Mouse (Mus musculus): ENCODE data around the gene Gapdh.
"Not testable (repeated sequence)": the region's sequence is repeated elsewhere in the genome, so short reads cannot be mapped to it uniquely, and the experiment has no call there.

The Gapdh gene

DNA sequence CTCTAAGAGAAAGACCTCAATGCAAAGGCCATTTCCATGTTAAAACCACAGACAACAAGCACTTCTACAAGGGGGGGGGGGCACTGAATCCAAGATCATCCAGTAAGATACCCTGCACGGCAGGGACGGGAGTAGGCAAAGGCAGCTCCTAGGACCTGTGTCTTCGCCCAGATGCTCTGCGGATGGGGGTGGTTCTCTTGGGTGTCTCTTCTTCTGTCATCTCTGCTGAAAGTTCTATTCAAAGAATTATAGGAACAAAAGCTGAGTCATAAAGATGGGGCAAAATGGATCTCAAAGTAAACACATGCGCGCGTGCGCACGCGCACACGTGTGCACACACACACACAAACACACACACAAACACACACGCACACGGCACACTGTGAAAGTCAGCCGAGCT is 1.8 kb upstream of the Gapdh start:
- no peak for DNase-seq (ENCODE audit: low read depth, low spot score)

DNA sequence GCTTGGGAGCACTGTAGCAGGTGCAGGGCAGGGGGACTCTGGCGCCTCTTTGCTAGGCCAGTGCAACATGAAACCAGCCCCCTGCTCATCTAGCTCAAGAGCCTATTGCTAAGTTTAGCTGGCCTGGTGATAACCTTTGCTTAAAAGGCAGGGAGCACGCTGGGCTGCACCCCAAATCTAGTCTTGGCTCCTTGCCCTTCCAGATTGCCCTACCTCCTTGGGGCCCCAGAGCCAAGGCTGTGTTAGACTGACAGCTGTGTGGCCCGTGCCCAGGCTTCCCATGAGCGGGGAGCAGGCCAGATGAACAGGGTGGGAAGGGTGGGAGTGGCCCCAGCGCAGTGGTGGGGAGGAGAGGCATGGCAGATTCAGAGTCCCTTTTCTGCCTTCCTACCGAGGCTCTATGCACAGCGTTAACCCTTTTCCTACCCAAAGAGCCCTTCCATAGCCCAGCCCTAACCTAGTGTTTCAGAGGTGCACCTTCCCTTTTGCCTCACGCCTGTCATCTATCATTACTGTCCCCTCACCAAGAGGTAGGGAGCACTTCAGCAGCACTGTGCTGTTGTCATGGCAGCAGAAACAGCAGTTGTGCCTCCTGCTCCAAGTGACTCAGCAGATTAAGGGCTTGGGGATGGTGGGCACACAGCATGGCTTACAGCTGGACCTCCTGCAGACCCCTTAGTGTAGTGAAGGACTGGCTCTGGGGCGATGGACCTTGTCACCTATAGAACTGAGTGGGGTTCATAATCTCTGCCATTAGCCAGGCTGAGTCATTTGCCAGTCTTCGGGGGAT is 789 bp upstream of the Gapdh start:
- peak; percentile 18 for DNase-seq (ENCODE audit: low read depth, low spot score)

DNA sequence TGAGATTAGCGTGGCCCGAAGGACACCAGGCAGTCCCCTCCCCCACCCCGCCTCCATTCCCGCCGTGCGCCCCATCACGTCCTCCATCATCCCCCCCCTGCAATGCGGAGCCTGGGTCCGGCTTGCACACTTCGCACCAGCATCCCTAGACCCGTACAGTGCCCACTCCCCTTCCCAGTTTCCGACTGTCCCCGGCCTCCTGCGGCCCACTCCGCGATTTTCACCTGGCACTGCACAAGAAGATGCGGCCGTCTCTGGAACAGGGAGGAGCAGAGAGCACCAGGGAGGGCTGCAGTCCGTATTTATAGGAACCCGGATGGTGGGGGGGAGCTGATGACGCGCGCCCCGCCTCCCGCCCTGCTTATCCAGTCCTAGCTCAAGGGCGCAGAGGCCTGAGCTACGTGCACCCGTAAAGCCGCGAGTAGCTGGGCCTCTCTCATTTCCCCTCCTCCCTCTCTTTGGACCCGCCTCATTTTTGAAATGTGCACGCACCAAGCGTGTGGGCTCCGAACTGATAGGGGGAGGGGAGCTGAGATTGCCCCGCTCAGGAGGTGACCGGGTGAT is 857 bp downstream of the Gapdh start:
- peak; percentile 96 for DNase-seq (ENCODE audit: low read depth, low spot score)

DNA sequence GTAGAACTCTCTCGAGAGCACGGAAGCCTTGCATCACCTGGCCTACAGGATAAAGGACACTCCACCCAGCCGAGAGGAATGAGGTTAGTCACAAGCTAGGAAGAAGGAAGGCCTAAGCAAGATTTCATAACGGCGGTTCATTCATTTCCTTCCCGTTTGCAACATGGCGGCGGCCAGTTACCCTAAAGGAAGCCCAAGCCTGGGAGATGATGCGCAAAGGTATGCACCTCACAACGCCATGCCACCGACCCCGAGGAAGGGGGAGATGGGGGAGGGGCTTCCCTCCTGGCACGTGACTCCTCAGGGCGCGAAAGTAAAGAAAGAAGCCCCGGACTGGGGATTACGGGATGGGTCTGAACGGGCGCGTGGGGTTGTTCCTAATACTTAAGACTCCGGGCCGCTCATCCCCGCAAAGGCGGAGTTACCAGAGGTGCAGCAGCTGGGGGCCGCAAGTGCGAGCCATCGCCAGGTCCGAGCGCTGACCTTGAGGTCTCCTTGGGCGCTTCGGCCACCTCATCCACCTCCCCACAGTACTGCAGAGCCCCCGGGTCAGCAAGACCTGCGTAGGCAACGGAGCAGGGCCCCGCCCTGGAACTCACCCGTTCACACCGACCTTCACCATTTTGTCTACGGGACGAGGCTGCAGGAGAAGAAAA is 1.5 kb downstream of the Gapdh start:
- DNase-seq (ENCODE audit: low read depth, low spot score), result peak; percentile 88

DNA sequence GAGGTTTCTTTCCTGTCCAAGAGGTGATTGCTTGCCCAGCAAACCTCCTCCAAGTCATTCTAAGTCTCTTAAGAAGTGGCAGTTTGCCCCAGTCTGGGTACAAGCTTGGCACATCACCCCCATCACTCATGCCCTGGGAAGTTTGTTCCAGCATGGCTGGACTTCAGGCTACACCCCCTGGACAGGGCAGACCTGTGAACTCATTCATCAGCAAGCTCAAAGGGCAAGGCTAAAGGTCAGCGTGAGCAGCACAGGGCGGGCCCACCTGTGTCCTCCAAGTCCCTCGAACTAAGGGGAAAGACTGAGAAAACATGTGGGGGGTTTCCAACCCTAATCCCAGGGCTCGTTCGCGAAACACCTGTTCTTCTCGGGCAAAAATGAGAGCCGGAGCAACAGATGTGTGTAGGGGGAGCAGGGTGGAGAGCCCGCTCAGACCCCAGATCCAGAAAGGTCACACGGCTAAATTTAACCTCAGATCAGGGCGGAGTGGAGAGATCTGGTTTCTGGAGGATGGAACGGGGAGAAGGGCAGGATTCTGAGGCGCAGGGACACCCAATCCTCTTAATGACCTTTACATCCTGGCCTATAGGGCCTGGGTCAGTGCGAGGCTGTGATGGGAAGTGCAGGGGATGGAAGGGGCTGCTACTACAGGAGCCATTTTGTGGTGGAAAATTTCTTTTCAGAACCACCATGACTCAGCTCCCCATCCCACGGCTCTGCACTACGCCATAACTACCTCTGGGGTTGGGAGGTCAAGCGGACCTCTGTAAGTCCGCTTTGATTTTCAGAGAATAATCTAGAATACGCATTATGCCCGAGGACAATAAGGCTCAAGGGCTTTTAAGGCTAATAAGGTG is 2.2 kb downstream of the Gapdh start:
- peak; percentile 38 for DNase-seq (ENCODE audit: low read depth, low spot score)

GRCm38 (mm10) chr6:125162615-125163305 is 3.5 kb downstream of the Gapdh start:
- DNase-seq (ENCODE audit: low read depth, low spot score), result not testable (repeated sequence)

- peak; percentile 76 for DNase-seq (ENCODE audit: low read depth, low spot score)
Observed at GRCm38 (mm10) chr6:125161971-125162370, 4.3 kb downstream of the Gapdh start.

GRCm38 (mm10) chr6:125160854-125161760 is 5.2 kb downstream of the Gapdh start:
- peak; percentile 45 for DNase-seq (ENCODE audit: low read depth, low spot score)

- no peak for DNase-seq (ENCODE audit: low read depth, low spot score)
Observed at GRCm38 (mm10) chr6:125160558-125160853, 5.8 kb downstream of the Gapdh start.

GRCm38 (mm10) chr6:125159773-125160557 is 6.3 kb downstream of the Gapdh start:
- DNase-seq (ENCODE audit: low read depth, low spot score), result no peak

DNA sequence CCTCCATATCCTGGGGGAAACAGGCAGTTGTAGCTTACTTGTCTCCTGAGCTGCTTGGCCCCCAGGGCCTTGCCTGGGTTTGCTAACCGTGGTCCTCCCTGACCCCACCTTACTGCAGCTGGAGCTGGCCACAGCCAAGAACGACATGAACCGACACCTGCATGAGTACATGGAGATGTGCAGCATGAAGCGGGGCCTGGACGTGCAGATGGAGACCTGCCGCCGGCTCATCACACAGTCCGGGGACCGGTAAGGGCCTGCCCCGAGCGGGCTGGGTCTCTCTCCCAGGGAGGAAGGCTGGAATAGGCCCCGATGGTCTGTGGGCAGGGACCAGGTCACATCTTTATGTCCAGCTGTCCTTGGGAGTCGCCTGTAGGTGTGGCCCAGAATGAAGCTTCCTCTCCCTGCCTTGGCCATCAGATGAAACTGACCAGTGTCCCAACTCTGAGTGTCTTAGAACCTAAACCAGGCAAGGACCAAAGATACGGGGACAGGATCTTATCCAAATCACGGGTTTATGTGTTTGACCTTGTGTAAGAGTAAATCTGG is 7.2 kb downstream of the Gapdh start:
- DNase-seq (ENCODE audit: low read depth, low spot score), result no peak

GRCm38 (mm10) chr6:125156903-125157614 is 9.2 kb downstream of the Gapdh start:
- no peak for DNase-seq (ENCODE audit: low read depth, low spot score)

DNA sequence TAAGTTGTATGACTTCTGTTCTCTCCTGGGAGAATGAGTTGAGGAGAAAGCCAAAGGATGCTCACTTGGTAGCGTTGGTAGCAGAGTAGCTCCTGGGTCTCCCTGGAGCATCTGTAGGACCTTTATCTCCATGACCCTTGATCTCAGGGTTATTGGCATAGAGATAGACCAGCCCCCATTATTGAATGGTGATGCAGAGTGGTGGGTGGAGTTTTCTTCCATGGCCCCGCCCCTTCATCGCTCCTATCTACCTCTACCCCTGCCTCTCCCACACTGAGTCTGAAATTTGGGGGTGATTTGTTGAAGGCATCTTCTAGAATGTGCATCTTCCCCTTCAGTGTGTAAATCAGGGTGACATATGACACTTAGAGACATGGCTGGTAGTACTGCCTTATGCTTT is 9.8 kb downstream of the Gapdh start:
- DNase-seq (ENCODE audit: low read depth, low spot score), result no peak

DNA sequence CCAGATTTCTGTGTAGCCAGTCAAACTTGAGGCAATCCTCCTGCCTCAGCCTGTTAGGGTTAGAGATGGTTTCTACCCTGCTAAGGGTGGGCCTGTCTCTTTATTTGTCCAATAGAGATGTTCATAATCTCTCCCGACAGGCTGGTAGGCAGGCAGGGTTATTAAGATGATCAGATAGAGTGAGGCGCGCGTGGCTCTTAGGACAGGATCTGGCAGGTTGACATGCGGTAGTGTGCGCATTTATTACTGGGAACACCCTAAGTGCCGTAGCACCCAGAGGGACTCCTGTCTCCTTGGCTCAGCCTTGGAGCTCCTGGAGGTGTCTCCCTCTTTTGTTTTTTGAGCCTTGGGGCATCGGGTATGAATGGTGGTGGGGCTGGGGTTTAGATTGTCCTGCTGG is 11.0 kb downstream of the Gapdh start:
- no peak for DNase-seq (ENCODE audit: low read depth, low spot score)

DNA sequence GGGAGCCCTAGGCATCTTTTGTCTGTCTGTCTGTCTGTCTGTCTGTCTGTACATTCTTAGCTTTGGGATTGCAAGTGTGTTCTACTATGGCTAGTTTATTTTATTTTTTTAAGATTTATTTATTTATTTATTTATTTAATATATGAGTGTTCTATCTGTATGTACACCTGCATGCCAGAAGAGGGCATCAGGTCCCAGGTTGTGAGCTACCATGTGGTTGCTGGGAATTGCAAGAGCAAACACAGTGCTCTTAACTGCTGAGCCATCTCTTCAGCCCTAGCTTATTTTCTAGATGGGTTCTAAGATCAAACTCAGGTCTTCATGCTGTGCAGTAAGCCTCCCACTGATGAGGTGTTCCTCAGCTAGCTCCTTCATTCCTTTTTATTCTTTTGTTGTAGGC is 11.7 kb downstream of the Gapdh start:
- DNase-seq (ENCODE audit: low read depth, low spot score), result peak; percentile 32

GRCm38 (mm10) chr6:125153682-125154081 is 12.6 kb downstream of the Gapdh start:
- DNase-seq (ENCODE audit: low read depth, low spot score), result no peak

DNA sequence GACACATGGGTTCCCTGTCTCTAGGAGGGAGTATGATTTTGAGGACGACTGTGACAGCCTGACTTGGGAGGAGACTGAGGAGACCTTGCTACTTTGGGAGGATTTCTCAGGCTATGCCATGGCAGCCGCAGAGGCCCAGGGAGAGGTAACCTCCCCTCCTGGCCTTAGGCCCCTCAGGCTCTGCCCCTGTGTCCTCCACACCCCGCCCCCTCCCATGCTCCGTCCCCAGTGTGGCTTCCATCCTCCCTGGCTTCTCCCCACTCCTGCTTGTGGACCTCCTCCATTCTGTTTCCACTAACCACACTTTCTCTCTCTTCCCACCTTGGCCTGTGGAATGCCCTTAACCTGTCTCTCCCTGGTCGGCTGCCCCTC is 13.3 kb downstream of the Gapdh start:
- no peak for DNase-seq (ENCODE audit: low read depth, low spot score)

- no peak for DNase-seq (ENCODE audit: low read depth, low spot score)
Observed at GRCm38 (mm10) chr6:125152212-125153017, 13.9 kb downstream of the Gapdh start.

Measured in forelimb bud, embryonic 11.5 days (tissue).